Mouse (Mus musculus) mouse embryonic stem cell (cell line): ENCODE results near the gene Calhm4.
"Not testable (repeated sequence)": the region's sequence is repeated elsewhere in the genome, so short reads cannot be mapped to it uniquely, and the experiment has no call there.

Experiments used
- in situ Hi-C, 2 experiments: fragments of 300-500 bp; cut with MboI; formaldehyde crosslinking; loops; 1 replicate in 1 of 2; 3 replicates in 1 of 2; pipeline ENCODE4 v1.14.3; 2019 to 2020; ENCODE audit warnings: low sequenced_read_pairs in 2 of 2, low pct_unique_long_range_greater_than_20kb in 1 of 2, mixed read lengths in 1 of 2; ENCODE audit not compliant: unreplicated experiment in 1 of 2

Calhm4 gene

DNA sequence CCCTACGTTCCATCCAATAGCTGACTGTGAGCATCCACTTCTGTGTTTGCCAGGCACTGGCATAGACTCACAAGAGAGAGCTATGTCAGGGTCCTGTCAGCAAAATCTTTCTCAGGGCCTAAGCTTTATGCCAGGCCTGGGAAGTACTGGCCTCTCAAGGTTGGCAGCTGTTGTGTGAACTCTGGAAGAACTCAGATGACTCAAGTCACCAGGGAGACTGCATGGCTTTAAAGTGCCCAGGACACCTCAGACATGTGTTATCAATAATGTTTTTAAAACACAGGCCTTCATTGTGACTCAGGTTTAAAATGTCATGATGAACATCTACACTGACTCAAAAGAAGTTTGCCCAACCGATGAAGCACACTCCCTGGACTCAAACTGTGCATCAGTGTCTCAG is 30.9 kb downstream of the Calhm4 start:
- in situ Hi-C loops, result loop anchor here in 1 of 2 experiments (10.0 kb wide), 1 partner anchor 302 kb away; no protein-coding TSS in a partner anchor

DNA sequence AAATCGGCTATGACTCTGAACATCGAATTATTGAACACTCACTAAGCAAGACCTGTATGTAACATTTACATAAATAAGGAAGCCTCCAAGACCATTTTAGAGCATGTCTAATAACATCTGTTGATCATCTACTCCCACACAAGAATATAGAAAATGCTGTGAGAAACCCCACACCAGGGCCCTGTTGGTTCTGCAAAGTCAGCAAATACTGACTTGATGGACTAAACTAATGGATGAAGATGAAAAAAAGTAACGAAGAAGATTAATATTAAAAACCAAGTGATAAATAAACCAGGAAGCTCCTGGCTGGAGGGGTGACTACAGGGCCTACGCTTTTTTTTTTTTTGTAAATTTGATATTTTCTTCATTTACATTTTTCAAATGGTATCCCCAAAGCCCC is 31.5 kb downstream of the Calhm4 start:
- in situ Hi-C loops, result loop anchor here in 1 of 2 experiments (10.0 kb wide), 1 partner anchor 302 kb away; no protein-coding TSS in a partner anchor

DNA sequence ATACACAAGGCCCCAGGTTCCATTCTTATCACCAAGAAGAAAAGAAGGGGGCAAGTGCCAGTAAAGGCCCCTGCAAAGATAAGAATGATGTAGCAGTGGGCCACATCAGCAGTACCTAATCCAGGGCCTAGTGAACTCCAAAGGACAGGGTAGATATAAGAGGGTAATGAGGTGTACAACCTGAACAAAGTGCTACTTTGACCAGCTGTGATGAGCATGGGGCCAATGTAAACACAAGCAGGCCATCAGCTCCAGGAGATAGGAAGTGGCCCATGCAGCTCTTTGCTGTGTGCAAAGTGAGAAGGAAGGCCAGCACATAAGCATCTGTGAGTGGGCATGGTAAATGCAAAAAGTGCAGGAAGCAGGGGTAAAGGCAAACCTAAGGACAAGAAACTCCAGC is 45.7 kb downstream of the Calhm4 start:
- in situ Hi-C loops, result no loop called here

DNA sequence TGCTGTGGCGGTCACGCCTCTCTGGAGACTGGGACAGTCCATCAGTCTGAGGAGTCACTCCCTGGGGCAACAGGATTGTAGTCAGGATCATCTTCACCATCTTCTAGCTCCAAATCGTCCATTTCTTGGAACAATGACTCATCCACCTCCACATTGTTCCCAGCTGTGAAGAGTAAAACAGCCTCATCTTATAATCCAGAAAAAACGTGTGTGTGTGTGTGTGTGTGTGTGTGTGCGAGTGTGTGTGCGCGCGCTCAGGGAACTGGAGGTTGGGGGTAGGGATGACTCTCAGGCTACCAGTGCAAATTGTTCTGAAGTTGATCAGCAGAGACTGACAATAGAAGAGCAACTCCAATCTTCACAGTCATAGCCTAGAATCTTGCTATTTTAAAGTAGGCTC is 47.4 kb downstream of the Calhm4 start:
- in situ Hi-C loops, result not testable (repeated sequence)
